Mouse (Mus musculus) liver, embryonic 14.5 days (tissue): ENCODE data around the gene Smarcc2.

Experiments used
- CTCF ChIP-seq: IDR thresholded peaks from 2 replicates; pipeline ENCODE4 v1.5.1; 2016; ENCODE audit warnings: antibody characterized with exemption, low read depth, control low read depth
- EP300 ChIP-seq: IDR thresholded peaks from 2 replicates; pipeline ENCODE4 v1.6.1; 2016; ENCODE audit warnings: antibody characterized with exemption, low read depth

DNA sequence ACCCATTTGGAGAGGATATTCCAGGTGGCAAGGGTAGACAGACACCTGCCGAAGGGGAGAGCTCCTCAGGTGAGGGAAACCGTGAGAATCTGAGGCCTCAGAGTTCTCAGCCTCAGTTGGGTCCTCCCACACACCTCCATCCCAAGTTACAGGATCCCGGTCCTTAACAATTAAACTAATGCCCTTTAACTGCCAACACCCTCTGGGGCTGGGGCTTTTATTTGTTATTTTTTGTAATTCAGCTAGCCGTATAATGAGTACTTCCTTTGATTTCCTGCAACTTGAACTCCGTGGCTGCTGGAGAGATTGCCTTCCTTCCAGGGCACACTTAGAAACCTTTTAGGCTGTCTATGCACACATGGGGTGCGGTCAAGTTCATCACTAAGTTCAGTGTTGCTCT is 14.7 kb upstream of the Smarcc2 start:
- TF ChIP-seq CTCF (no peak), EP300 (no peak)
